Mouse (Mus musculus) liver, adult 2 months (tissue): ENCODE results near the gene Med24.

Experiments used
- CTCF ChIP-seq: fragments of 200-500 bp; IDR thresholded peaks from 2 replicates; pipeline ENCODE4 v1.5.1; 2011; ENCODE audit warnings: low read depth, low read length, control low read depth
- POLR2A ChIP-seq: fragments of 200-500 bp; IDR thresholded peaks from 2 replicates; pipeline ENCODE4 v1.6.1; 2011; ENCODE audit warnings: low read length, control low read depth; ENCODE audit not compliant: insufficient read depth; ENCODE audit errors: extremely low read depth

DNA sequence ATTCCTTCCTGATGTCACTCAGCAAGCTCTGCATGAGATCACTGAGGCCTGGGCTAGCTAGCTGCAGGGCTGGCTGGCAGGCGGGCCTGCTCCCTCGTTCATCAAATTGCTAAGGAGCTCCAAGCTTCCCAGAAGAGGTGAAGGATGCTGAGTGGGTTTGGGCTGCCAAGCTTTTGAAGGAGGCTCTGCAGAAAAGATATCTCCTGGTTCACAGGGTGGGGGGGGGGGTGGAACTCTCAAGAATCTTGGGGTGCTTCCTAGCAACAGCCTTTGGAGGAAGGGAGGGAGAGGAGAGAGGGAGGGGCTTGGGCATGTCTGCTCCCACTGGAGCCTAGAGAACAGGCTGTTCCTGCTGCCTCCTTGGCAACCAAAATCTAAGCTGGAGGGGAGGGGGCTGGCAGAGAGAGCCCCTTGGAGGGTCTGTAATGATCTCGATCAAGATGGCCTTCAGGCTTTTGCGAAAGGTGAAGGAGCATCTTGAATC, 9.2 kb upstream of the Med24 start:
- TF ChIP-seq CTCF = no peak
- no peak for TF ChIP-seq POLR2A
